Mouse (Mus musculus): ENCODE measurements around the gene Maml2.

DNA sequence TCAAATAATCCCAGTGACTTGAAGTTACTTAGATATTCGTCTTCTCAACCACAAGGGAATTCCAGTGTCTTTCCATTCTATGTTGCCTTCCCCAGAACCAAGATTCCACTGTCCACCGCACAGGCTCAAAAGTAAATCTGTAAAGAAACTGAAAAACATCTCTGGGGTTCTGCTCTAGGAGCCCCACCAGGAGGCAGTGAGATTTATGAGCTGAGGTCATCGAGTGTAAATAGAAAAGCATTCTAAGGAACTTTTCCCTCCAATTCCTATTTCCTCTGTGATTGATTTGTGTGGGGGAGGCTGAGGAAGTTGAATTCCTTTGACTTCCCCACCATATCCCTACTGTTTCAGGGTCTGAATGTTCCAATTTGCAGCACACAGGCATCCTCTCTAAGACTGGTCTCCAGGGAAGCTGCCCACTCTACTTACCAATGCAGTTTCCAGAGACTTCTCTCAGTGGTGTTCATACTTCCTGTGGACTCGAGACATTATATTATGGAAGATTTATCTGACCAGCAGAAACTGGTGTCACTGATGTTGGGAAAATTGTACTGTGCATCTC lies 261.1 kb downstream of the Maml2 start:
- TF ChIP-seq CTCF (conservative IDR thresholded peaks at IDR 0.05; ENCODE audit: low read length), result no peak
- no peak for TF ChIP-seq POU5F1 (IDR thresholded peaks at IDR 0.05; ENCODE audit: borderline replicate concordance, low read length)

Data from E14TG2a.4 (cell line).